Comparison of ENCODE assay signal across 27 mouse cellular contexts in the genomic region with DNA sequence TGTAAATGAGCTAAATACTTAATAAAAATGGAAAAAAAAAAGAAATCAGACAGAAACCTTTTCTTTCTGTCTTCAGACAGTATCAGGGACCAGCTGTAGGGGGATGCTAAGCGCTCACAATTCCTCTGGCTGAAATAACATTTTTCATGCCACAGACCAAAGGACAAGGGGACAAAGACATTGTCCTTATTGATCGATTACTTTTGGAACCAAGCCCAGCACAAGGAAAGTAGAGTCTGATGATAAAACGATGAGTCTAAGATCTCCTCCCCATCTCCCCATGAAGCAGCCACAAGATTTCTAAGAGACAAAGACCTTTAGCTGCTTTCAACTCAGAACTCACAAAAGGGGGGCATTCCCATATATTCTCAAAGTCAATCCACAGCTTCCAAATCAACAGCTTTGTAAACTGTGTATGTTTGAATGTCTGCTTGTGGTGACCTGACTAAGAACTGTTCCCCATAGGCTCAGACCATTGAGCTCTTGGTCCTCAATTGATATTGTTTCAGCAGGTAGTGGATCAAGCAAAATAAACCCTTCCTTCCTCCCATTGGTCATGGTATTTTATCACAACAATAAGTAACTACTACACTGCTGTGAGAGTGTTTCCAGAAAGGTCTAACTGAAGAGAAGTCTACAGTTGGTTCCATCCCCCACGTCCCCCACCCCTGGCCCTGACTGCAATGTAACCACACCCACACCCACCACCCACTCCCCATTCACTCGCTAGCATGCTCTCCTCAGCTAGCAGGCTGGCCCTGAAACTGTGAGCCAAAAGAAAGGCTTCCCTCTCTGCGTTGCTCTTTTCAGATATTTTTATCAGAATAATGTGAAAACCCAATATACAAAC.
DNase-seq lines count a peak whose midpoint lies in the region; ATAC-seq lines count a peak whose summit lies in the region.
"Had no signal": no experiment of that assay in that cellular context is flagged by ENCODE, and none has a peak within 500 bp of the region (broad histone marks: within the 10 kb centered on the region; RNA-seq: fewer than 3 reads in every experiment).

No protein-coding gene starts in this region.

- H3K27ac ChIP-seq in hindbrain, embryonic 10.5 days = peak overlapping the region; percentile 25; the same call in 1 of the 2 replicates
- H3K27ac ChIP-seq in hindbrain, embryonic 16.5 days (ENCODE audit: low read depth, low read length) = no peak overlapping the region
- no peak overlapping the region for H3K27ac ChIP-seq in intestine, embryonic 14.5 days (ENCODE audit: low read depth)
- H3K27ac ChIP-seq in intestine, embryonic 16.5 days (ENCODE audit: low read length) = no peak overlapping the region
- no peak overlapping the region for H3K27ac ChIP-seq in neural tube, embryonic 12.5 days
- no peak overlapping the region for H3K27ac ChIP-seq in neural tube, embryonic 15.5 days (replicated peaks)
- no peak overlapping the region for H3K27ac ChIP-seq in neural tube, embryonic 14.5 days (ENCODE audit: low read depth, low read length)
- H3K27ac ChIP-seq: embryonic facial prominence, embryonic 10.5 days; embryonic facial prominence, embryonic 13.5 days; forebrain, embryonic 12.5 days; forebrain, embryonic 15.5 days; heart, adult 2 months; heart, embryonic 10.5 days; heart, embryonic 13.5 days had no signal

- H3K9me3 ChIP-seq in hindbrain, embryonic 10.5 days = peaks cover 3% of the 10 kb centered on the region; the same call in 1 of the 2 replicates
- H3K9me3 ChIP-seq in hindbrain, embryonic 16.5 days (ENCODE audit: control insufficient read depth, low read length) = no peaks in the 10 kb centered on the region
- H3K9me3 ChIP-seq in intestine, embryonic 14.5 days (ENCODE audit: control insufficient read depth, low read length) = no peaks in the 10 kb centered on the region
- H3K9me3 ChIP-seq in intestine, embryonic 16.5 days (ENCODE audit: control insufficient read depth, low read length) = no peaks in the 10 kb centered on the region
- H3K9me3 ChIP-seq in neural tube, embryonic 12.5 days = 0 out of 2 replicates have a peak, but pooled peaks cover 5% of the 10 kb centered on the region
- H3K9me3 ChIP-seq in neural tube, embryonic 15.5 days (replicated peaks) = no peaks in the 10 kb centered on the region
- H3K9me3 ChIP-seq in neural tube, embryonic 14.5 days (ENCODE audit: control insufficient read depth, low read length) = no peaks in the 10 kb centered on the region
- H3K9me3 ChIP-seq: embryonic facial prominence, embryonic 10.5 days; embryonic facial prominence, embryonic 13.5 days; forebrain, embryonic 12.5 days; forebrain, embryonic 15.5 days; heart, embryonic 10.5 days had no signal

- H3K36me3 ChIP-seq in hindbrain, embryonic 10.5 days = no peaks in the 10 kb centered on the region
- no peaks in the 10 kb centered on the region for H3K36me3 ChIP-seq in hindbrain, embryonic 16.5 days (ENCODE audit: control insufficient read depth, insufficient read depth, low read length)
- H3K36me3 ChIP-seq in intestine, embryonic 14.5 days (ENCODE audit: control insufficient read depth, insufficient read depth, low read length) = no peaks in the 10 kb centered on the region
- no peaks in the 10 kb centered on the region for H3K36me3 ChIP-seq in intestine, embryonic 16.5 days (ENCODE audit: control insufficient read depth, insufficient read depth, low read length)
- no peaks in the 10 kb centered on the region for H3K36me3 ChIP-seq in neural tube, embryonic 12.5 days
- no peaks in the 10 kb centered on the region for H3K36me3 ChIP-seq in neural tube, embryonic 15.5 days
- no peaks in the 10 kb centered on the region for H3K36me3 ChIP-seq in neural tube, embryonic 14.5 days (ENCODE audit: control insufficient read depth, insufficient read depth, low read length)
- H3K36me3 ChIP-seq: embryonic facial prominence, embryonic 10.5 days; embryonic facial prominence, embryonic 13.5 days; forebrain, embryonic 12.5 days; forebrain, embryonic 15.5 days; heart, embryonic 10.5 days; heart, embryonic 13.5 days had no signal

- 71% methylated on average over 6 of the region's 6 CpGs for WGBS in hindbrain, embryonic 10.5 days
- WGBS in hindbrain, embryonic 16.5 days = 49% methylated on average over 6 of the region's 6 CpGs
- 84% methylated on average over 6 of the region's 6 CpGs for WGBS in intestine, embryonic 14.5 days
- WGBS in intestine, embryonic 16.5 days = 81% methylated on average over 6 of the region's 6 CpGs
- WGBS in neural tube, embryonic 12.5 days = 58% methylated on average over 6 of the region's 6 CpGs
- WGBS in neural tube, embryonic 15.5 days = 45% methylated on average over 6 of the region's 6 CpGs
- WGBS in neural tube, embryonic 14.5 days = 57% methylated on average over 6 of the region's 6 CpGs

- 0 out of 2 replicates have a peak, but pooled peaks cover 6% of the 10 kb centered on the region for H3K4me1 ChIP-seq in hindbrain, embryonic 10.5 days (replicated peaks)
- no peaks in the 10 kb centered on the region for H3K4me1 ChIP-seq in hindbrain, embryonic 16.5 days (ENCODE audit: control insufficient read depth, insufficient read depth, low read depth, low read length)
- no peaks in the 10 kb centered on the region for H3K4me1 ChIP-seq in intestine, embryonic 14.5 days (replicated peaks; ENCODE audit: control insufficient read depth, insufficient read depth, low read length)
- H3K4me1 ChIP-seq in intestine, embryonic 16.5 days (ENCODE audit: control insufficient read depth, insufficient read depth, low read length) = peaks cover 2% of the 10 kb centered on the region; the same call in 1 of the 2 replicates
- H3K4me1 ChIP-seq in neural tube, embryonic 12.5 days = no peaks in the 10 kb centered on the region
- no peaks in the 10 kb centered on the region for H3K4me1 ChIP-seq in neural tube, embryonic 15.5 days
- H3K4me1 ChIP-seq in neural tube, embryonic 14.5 days (ENCODE audit: control insufficient read depth, insufficient read depth, low read length) = no peaks in the 10 kb centered on the region
- H3K4me1 ChIP-seq: embryonic facial prominence, embryonic 10.5 days; embryonic facial prominence, embryonic 13.5 days; forebrain, embryonic 12.5 days; forebrain, embryonic 15.5 days; heart, embryonic 10.5 days; heart, embryonic 13.5 days had no signal

- no peak for DNase-seq in hindbrain, embryonic 10.5 days (ENCODE audit: low spot score)
- DNase-seq in intestine, embryonic 14.5 days (ENCODE audit: low spot score) = peak; percentile 12
- DNase-seq in right cerebral cortex, adult 18-20 months = no peak
- DNase-seq: adrenal gland, adult 8-10 months; adrenal gland, postnatal 25 days; B cell, adult 2 months; cerebellum, adult 11-12 months; cerebellum, adult 8-10 months; cerebellum, postnatal 10 days; cerebellum, postnatal 36 days; embryo, embryonic 11 days; gastrocnemius, postnatal 25 days; heart, adult 2 months had no signal

- no peak overlapping the region for H3K4me2 ChIP-seq in hindbrain, embryonic 16.5 days (ENCODE audit: low read length)
- H3K4me2 ChIP-seq in intestine, embryonic 14.5 days (ENCODE audit: low read length) = no peak overlapping the region
- no peak overlapping the region for H3K4me2 ChIP-seq in intestine, embryonic 16.5 days (ENCODE audit: low read depth, low read length)
- H3K4me2 ChIP-seq in neural tube, embryonic 12.5 days (replicated peaks) = no peak overlapping the region
- no peak overlapping the region for H3K4me2 ChIP-seq in neural tube, embryonic 15.5 days
- H3K4me2 ChIP-seq in neural tube, embryonic 14.5 days (ENCODE audit: low read depth, low read length) = no peak overlapping the region
- H3K4me2 ChIP-seq: embryonic facial prominence, embryonic 13.5 days; forebrain, embryonic 12.5 days; forebrain, embryonic 15.5 days; heart, embryonic 13.5 days had no signal

- no peaks in the 10 kb centered on the region for H3K27me3 ChIP-seq in hindbrain, embryonic 10.5 days (ENCODE audit: insufficient read depth, poor library complexity, severe bottlenecking)
- H3K27me3 ChIP-seq in hindbrain, embryonic 16.5 days (replicated peaks; ENCODE audit: control insufficient read depth, insufficient read depth, low read length) = no peaks in the 10 kb centered on the region
- H3K27me3 ChIP-seq in intestine, embryonic 14.5 days (replicated peaks; ENCODE audit: control insufficient read depth, insufficient read depth, low read length) = no peaks in the 10 kb centered on the region
- H3K27me3 ChIP-seq in intestine, embryonic 16.5 days (replicated peaks; ENCODE audit: control insufficient read depth, insufficient read depth, low read length) = no peaks in the 10 kb centered on the region
- H3K27me3 ChIP-seq in neural tube, embryonic 12.5 days (replicated peaks) = no peaks in the 10 kb centered on the region
- H3K27me3 ChIP-seq in neural tube, embryonic 15.5 days (replicated peaks) = no peaks in the 10 kb centered on the region
- no peaks in the 10 kb centered on the region for H3K27me3 ChIP-seq in neural tube, embryonic 14.5 days (ENCODE audit: control insufficient read depth, insufficient read depth, low read length)
- H3K27me3 ChIP-seq: embryonic facial prominence, embryonic 13.5 days; forebrain, embryonic 12.5 days; forebrain, embryonic 15.5 days; heart, embryonic 13.5 days had no signal

- no peak for ATAC-seq in hindbrain, embryonic 16.5 days
- no peak for ATAC-seq in intestine, embryonic 14.5 days (replicated peaks; ENCODE audit: low FRiP score, low TSS enrichment, low read depth)
- no peak for ATAC-seq in intestine, embryonic 16.5 days
- ATAC-seq in neural tube, embryonic 12.5 days (ENCODE audit: low FRiP score, low read depth) = peak; percentile 85
- no peak; the same call in 1 of the 2 replicates for ATAC-seq in neural tube, embryonic 15.5 days (ENCODE audit: low FRiP score)
- ATAC-seq in neural tube, embryonic 14.5 days (ENCODE audit: low read depth) = 0 out of 2 replicates have a peak, but pooled peaks have one; percentile 56
- ATAC-seq: activated CD4-positive, CD25-positive, alpha-beta regulatory T cell, adult 4 months; forebrain, embryonic 15.5 days; intestine, postnatal 0 days had no signal

- no peak overlapping the region for H3K9ac ChIP-seq in hindbrain, embryonic 16.5 days (ENCODE audit: low read depth, low read length)
- no peak overlapping the region for H3K9ac ChIP-seq in intestine, embryonic 14.5 days (ENCODE audit: low read length)
- no peak overlapping the region for H3K9ac ChIP-seq in intestine, embryonic 16.5 days (ENCODE audit: low read depth, low read length)
- no peak overlapping the region for H3K9ac ChIP-seq in neural tube, embryonic 12.5 days
- H3K9ac ChIP-seq in neural tube, embryonic 15.5 days (replicated peaks) = no peak overlapping the region
- no peak overlapping the region for H3K9ac ChIP-seq in neural tube, embryonic 14.5 days (replicated peaks; ENCODE audit: low read depth, low read length)
- H3K9ac ChIP-seq: embryonic facial prominence, embryonic 13.5 days; forebrain, embryonic 12.5 days; forebrain, embryonic 15.5 days; heart, embryonic 13.5 days had no signal

- H3K4me3 ChIP-seq in hindbrain, embryonic 10.5 days = no peak overlapping the region
- H3K4me3 ChIP-seq in hindbrain, embryonic 16.5 days (ENCODE audit: low read length) = no peak overlapping the region
- no peak overlapping the region for H3K4me3 ChIP-seq in intestine, embryonic 14.5 days (ENCODE audit: low read depth, low read length)
- H3K4me3 ChIP-seq in intestine, embryonic 16.5 days (ENCODE audit: low read length) = no peak overlapping the region
- H3K4me3 ChIP-seq in neural tube, embryonic 12.5 days = no peak overlapping the region
- H3K4me3 ChIP-seq in neural tube, embryonic 15.5 days (replicated peaks) = no peak overlapping the region
- no peak overlapping the region for H3K4me3 ChIP-seq in neural tube, embryonic 14.5 days (ENCODE audit: low read depth, low read length)
- H3K4me3 ChIP-seq: embryonic facial prominence, embryonic 10.5 days; embryonic facial prominence, embryonic 13.5 days; erythroblast, embryonic 14.5 days; forebrain, embryonic 12.5 days; forebrain, embryonic 15.5 days; heart, adult 2 months; heart, embryonic 10.5 days; heart, embryonic 13.5 days had no signal

Comparison
In these comparisons a context has a peak if more than half of its experiments do, and no peak if none do; other contexts are left out.
1. ATAC-seq: peak in neural tube, embryonic 12.5 days (single experiment) and neural tube, embryonic 14.5 days (single experiment); none in hindbrain, embryonic 16.5 days (single experiment), intestine, embryonic 14.5 days (single experiment), intestine, embryonic 16.5 days (single experiment) and neural tube, embryonic 15.5 days (single experiment).